Mouse (Mus musculus) liver, embryonic 14.5 days (tissue): ENCODE measurements at regions not wholly inside any gene's neighbourhood (a gene's known extent, or its start where the extent isn't known, plus 50 kb on each side); places are given as distances from the start of the nearest gene placed in this dataset.

Experiments
- ATAC-seq: fragments of 200-750 bp; cut with Nextera tagmentation; 2 replicates; pipeline ENCODE4 v1.8.0; 2017; ENCODE audit warnings: moderate number of reproducible peaks, mild to moderate bottlenecking, moderate library complexity; ENCODE audit not compliant: insufficient read depth
- DNase-seq, 3 experiments: peaks; one replicate each; pipeline ENCODE4 v3.0.0-alpha.2; 2012 to 2013; ENCODE audit warnings: low read depth in 3 of 3, low spot score in 3 of 3
- H3K27ac ChIP-seq: fragments of 300-500 bp; sonication (generic); 2 replicates; pipeline ENCODE4 v1.5.1; 2014; ENCODE audit warnings: moderate library complexity, mild to moderate bottlenecking, control low read depth, inconsistent platforms
- H3K27me3 ChIP-seq: fragments of 300-500 bp; sonication (generic); 2 replicates; pipeline ENCODE4 v1.6.1; 2014; ENCODE audit warnings: mild to moderate bottlenecking, low read length, moderate library complexity; ENCODE audit not compliant: control insufficient read depth, insufficient read depth
- H3K36me3 ChIP-seq: fragments of 300-500 bp; sonication (generic); replicated peaks from 2 replicates; pipeline ENCODE4 v1.6.1; 2014; ENCODE audit warnings: low read depth; ENCODE audit not compliant: control insufficient read depth, insufficient read depth
- H3K4me1 ChIP-seq, 2 experiments: fragments of 200-500 bp in 1 of 2; fragments of 300-500 bp in 1 of 2; sonication (generic) in 1 of 2; replicated peaks; 2 replicates each; pipeline ENCODE4 v1.6.1; 2012 to 2014; ENCODE audit warnings: antibody characterized with exemption in 1 of 2, inconsistent platforms in 1 of 2, low read length in 1 of 2; ENCODE audit not compliant: control insufficient read depth in 2 of 2, insufficient read depth in 2 of 2
- H3K4me2 ChIP-seq: fragments of 300-500 bp; sonication (generic); 2 replicates; pipeline ENCODE4 v1.6.1; 2014; ENCODE audit warnings: low read depth, mild to moderate bottlenecking, control low read depth, moderate library complexity
- H3K4me3 ChIP-seq, 2 experiments: fragments of 200-500 bp in 1 of 2; fragments of 300-500 bp in 1 of 2; sonication (generic) in 1 of 2; 2 replicates each; pipeline ENCODE4 v1.5.1; 2012 to 2014; ENCODE audit warnings: low read depth in 2 of 2, low read length in 2 of 2, mild to moderate bottlenecking in 2 of 2, control low read depth in 1 of 2, inconsistent platforms in 1 of 2, moderate library complexity in 1 of 2; ENCODE audit not compliant: insufficient read depth in 1 of 2
- H3K9ac ChIP-seq: fragments of 300-500 bp; sonication (generic); replicated peaks from 2 replicates; pipeline ENCODE4 v1.6.1; 2014; ENCODE audit warnings: mild to moderate bottlenecking, control low read depth, moderate library complexity
- H3K9me3 ChIP-seq: fragments of 300-500 bp; sonication (generic); 2 replicates; pipeline ENCODE4 v1.6.1; 2016; ENCODE audit warnings: low read length, mixed read lengths; ENCODE audit not compliant: control insufficient read depth
- CTCF ChIP-seq: IDR thresholded peaks from 2 replicates; pipeline ENCODE4 v1.5.1; 2016; ENCODE audit warnings: antibody characterized with exemption, low read depth, control low read depth
- EP300 ChIP-seq: IDR thresholded peaks from 2 replicates; pipeline ENCODE4 v1.6.1; 2016; ENCODE audit warnings: antibody characterized with exemption, low read depth
- WGBS: fragments of 180-500 bp; shearing (Covaris S2); extraction: QIAGEN DNeasy Blood & Tissue Kit; methylation state at CpG from one replicate; pipeline ENCODE4 v1.1.7; 2014; ENCODE audit not compliant: insufficient replicate concordance; 5-methylcytosine and 5-hydroxymethylcytosine counted together

- WGBS = 55% methylated on average over 4 of the region's 4 CpGs
- no peaks in the 10 kb centered on the region for H3K9me3 ChIP-seq
- no peak for TF ChIP-seq EP300
- no peak for TF ChIP-seq CTCF
- H3K4me3 ChIP-seq = no peak overlapping the region
- DNase-seq = no peak
- no peak overlapping the region for H3K27ac ChIP-seq
- no peak overlapping the region for H3K9ac ChIP-seq
- H3K27me3 ChIP-seq = no peaks in the 10 kb centered on the region
- ATAC-seq = no peak
- H3K4me1 ChIP-seq = peaks cover 0 to 3% of the 10 kb centered on the region in 2 experiments; a peak in 1 of 4 replicates
- H3K4me2 ChIP-seq = no peak overlapping the region
- H3K36me3 ChIP-seq = no peaks in the 10 kb centered on the region
These were observed 1410.9 kb downstream of the Slc22a22 start for GRCm38 (mm10) chr15:56066540-56066939.

- DNase-seq (peak; percentile 13 to 20 (median 19)), ATAC-seq (no peak)
- no peak overlapping the region for H3K4me2 ChIP-seq
- H3K4me1 ChIP-seq = peaks cover 0 to 3% of the 10 kb centered on the region in 2 experiments; a peak in 1 of 4 replicates
- TF ChIP-seq CTCF = no peak; the same call in 1 of the 2 replicates
- no peak for TF ChIP-seq EP300
- WGBS = 27% methylated on average over 7 of the region's 7 CpGs
- H3K27me3 ChIP-seq = no peaks in the 10 kb centered on the region
- no peak overlapping the region for H3K27ac ChIP-seq
- H3K4me3 ChIP-seq = no peak overlapping the region
- no peak overlapping the region for H3K9ac ChIP-seq
- no peaks in the 10 kb centered on the region for H3K9me3 ChIP-seq
- H3K36me3 ChIP-seq = no peaks in the 10 kb centered on the region
These were observed 1411.4 kb downstream of the Slc22a22 start for GRCm38 (mm10) chr15:56065872-56066534.

- 50% methylated on average over 3 of the region's 3 CpGs for WGBS
- H3K4me3 ChIP-seq = no peak overlapping the region
- H3K27ac ChIP-seq = no peak overlapping the region
- no peak overlapping the region for H3K9ac ChIP-seq
- H3K9me3 ChIP-seq = no peaks in the 10 kb centered on the region
- peaks cover 0 to 3% of the 10 kb centered on the region in 2 experiments; a peak in 1 of 4 replicates for H3K4me1 ChIP-seq
- H3K4me2 ChIP-seq = no peak overlapping the region
- no peaks in the 10 kb centered on the region for H3K36me3 ChIP-seq
- TF ChIP-seq CTCF (no peak), EP300 (no peak)
- no peak for DNase-seq
- H3K27me3 ChIP-seq = no peaks in the 10 kb centered on the region
- no peak for ATAC-seq
These were observed 1414.8 kb downstream of the Slc22a22 start for GRCm38 (mm10) chr15:56062576-56062975.

GRCm38 (mm10) chr15:56061326-56061725 lies 1416.1 kb downstream of the Slc22a22 start:
- Histone ChIP-seq H3K27ac (no peak overlapping the region), H3K4me1 (no peaks in the 10 kb centered on the region), H3K9me3 (no peaks in the 10 kb centered on the region), H3K4me3 (no peak overlapping the region), H3K27me3 (no peaks in the 10 kb centered on the region), H3K9ac (no peak overlapping the region), H3K36me3 (no peaks in the 10 kb centered on the region), H3K4me2 (no peak overlapping the region)
- WGBS = 46% methylated on average over 4 of the region's 4 CpGs
- TF ChIP-seq CTCF (no peak), EP300 (no peak)
- ATAC-seq (no peak), DNase-seq (no peak)

GRCm38 (mm10) chr15:56050716-56051115 lies 1426.7 kb downstream of the Slc22a22 start:
- DNase-seq (no peak), ATAC-seq (no peak)
- H3K9ac ChIP-seq = no peak overlapping the region
- no peaks in the 10 kb centered on the region for H3K9me3 ChIP-seq
- no peak overlapping the region for H3K4me3 ChIP-seq
- H3K36me3 ChIP-seq = no peaks in the 10 kb centered on the region
- no peak overlapping the region for H3K27ac ChIP-seq
- no peaks in the 10 kb centered on the region for H3K4me1 ChIP-seq
- TF ChIP-seq CTCF (no peak), EP300 (no peak)
- no peaks in the 10 kb centered on the region for H3K27me3 ChIP-seq
- H3K4me2 ChIP-seq = no peak overlapping the region
- WGBS = 50% methylated on average over 7 of the region's 7 CpGs
